Mouse (Mus musculus): ENCODE measurements at regions not wholly inside any gene's neighbourhood (a gene's known extent, or its start where the extent isn't known, plus 50 kb on each side); places are given as distances from the start of the nearest gene placed in this dataset.

DNA sequence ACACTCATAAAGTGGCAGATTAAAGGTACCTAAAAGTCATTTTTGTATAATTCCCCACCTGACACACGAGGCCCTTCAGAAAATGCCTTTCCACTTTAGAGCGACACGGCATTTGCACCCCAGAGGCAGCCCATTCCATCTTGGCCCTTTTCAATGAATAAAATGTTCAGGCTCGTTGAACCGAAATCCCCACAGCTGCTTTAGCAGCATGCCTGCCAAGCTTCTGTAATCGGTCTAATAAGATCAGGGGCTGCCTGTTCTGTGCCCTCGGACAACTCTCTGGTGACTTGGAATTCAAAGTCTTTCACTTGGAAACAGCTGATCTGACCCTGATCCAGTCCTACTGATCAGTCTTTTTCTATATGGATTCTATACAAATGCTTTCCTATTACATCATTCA lies 123.3 kb upstream of the Spon1 start:
- no peak for TF ChIP-seq MAFK (IDR thresholded peaks at IDR 0.05; ENCODE audit: insufficient read depth, low read depth, low read length)
- TF ChIP-seq HCFC1 (IDR thresholded peaks at IDR 0.05; ENCODE audit: borderline replicate concordance, insufficient read depth, low read length) = no peak
- no peak for TF ChIP-seq ZNF384 (IDR thresholded peaks at IDR 0.05; ENCODE audit: low read depth, low read length)
- no peak for TF ChIP-seq ZC3H11A (IDR thresholded peaks at IDR 0.05; ENCODE audit: borderline replicate concordance, low read depth, low read length)

Measured in ES-E14 (cell line).